Mouse (Mus musculus) stomach, embryonic 14.5 days (tissue): Measurements from ENCODE around the gene Tmed10. TPM values are rescaled to one million over a fixed set of nuclear protein-coding genes. Genes with fewer than 3 reads are reported as not detected.

Experiments
- ATAC-seq: fragments of 200-750 bp; cut with Nextera tagmentation; 2 replicates; pipeline ENCODE4 v1.8.0; 2017; ENCODE audit warnings: low read depth, moderate TSS enrichment; ENCODE audit not compliant: insufficient number of reproducible peaks, insufficient read depth, low FRiP score
- H3K27ac ChIP-seq: fragments of 300-500 bp; sonication (generic); 2 replicates; pipeline ENCODE4 v1.5.1; 2014; ENCODE audit warnings: mild to moderate bottlenecking, low read length, moderate library complexity, mixed read lengths
- H3K27me3 ChIP-seq: fragments of 300-500 bp; sonication (generic); 2 replicates; pipeline ENCODE4 v1.6.1; 2014; ENCODE audit warnings: low read length, control low read depth, mixed read lengths; ENCODE audit not compliant: control insufficient read depth, insufficient read depth
- H3K36me3 ChIP-seq: fragments of 300-500 bp; sonication (generic); 2 replicates; pipeline ENCODE4 v1.6.1; 2014; ENCODE audit warnings: mild to moderate bottlenecking, control low read depth, low read length, moderate library complexity, mixed read lengths; ENCODE audit not compliant: control insufficient read depth, insufficient read depth
- H3K4me1 ChIP-seq: fragments of 300-500 bp; sonication (generic); 2 replicates; pipeline ENCODE4 v1.6.1; 2014; ENCODE audit warnings: low read length, control low read depth, mixed read lengths; ENCODE audit not compliant: control insufficient read depth, insufficient read depth
- H3K4me2 ChIP-seq: fragments of 300-500 bp; sonication (generic); replicated peaks from 2 replicates; pipeline ENCODE4 v1.6.1; 2014; ENCODE audit warnings: low read depth, low read length, control low read depth
- H3K4me3 ChIP-seq: fragments of 300-500 bp; sonication (generic); 2 replicates; pipeline ENCODE4 v1.5.1; 2014; ENCODE audit warnings: low read depth, low read length, control low read depth
- H3K9ac ChIP-seq: fragments of 300-500 bp; sonication (generic); replicated peaks from 2 replicates; pipeline ENCODE4 v1.6.1; 2014; ENCODE audit warnings: low read depth, mild to moderate bottlenecking, control low read depth, low read length, moderate library complexity, mixed read lengths
- H3K9me3 ChIP-seq: fragments of 300-500 bp; sonication (generic); 2 replicates; pipeline ENCODE4 v1.6.1; 2016; ENCODE audit warnings: low read depth, low read length, control low read depth; ENCODE audit not compliant: control insufficient read depth
- WGBS: fragments of 180-500 bp; shearing (Covaris S2); extraction: QIAGEN DNeasy Blood & Tissue Kit; methylation state at CpG from one replicate; pipeline ENCODE4 v1.1.7; 2014; 5-methylcytosine and 5-hydroxymethylcytosine counted together
- polyA plus RNA-seq: library from polyadenylated mRNA; unstranded; fragments of >200 nt; fragmentation: Nextera tagmentation; extraction: Ambion mirVana; gene quantifications from 2 replicates; pipeline ENCODE4 v1.2.1, GENCODE M21; 2014

The Tmed10 gene
- polyA plus RNA-seq, 1 experiment from 2014 or later: 386 TPM

GRCm38 (mm10) chr12:85297345-85297997 is 77.2 kb downstream of the Tmed10 start:
- WGBS: 75% methylated on average over 10 of the region's 10 CpGs
- no peak for ATAC-seq
- peaks cover 20% of the 10 kb centered on the region for H3K36me3 ChIP-seq

GRCm38 (mm10) chr12:85296915-85297314 is 77.7 kb downstream of the Tmed10 start:
- peaks cover 16% of the 10 kb centered on the region for H3K36me3 ChIP-seq
- H3K9me3 ChIP-seq: 0 out of 2 replicates have a peak, but pooled peaks cover 3% of the 10 kb centered on the region
- no peak overlapping the region for H3K4me3 ChIP-seq
- no peak for ATAC-seq
- WGBS: 76% methylated on average over 5 of the region's 5 CpGs
- H3K4me1 ChIP-seq: peaks cover 9% of the 10 kb centered on the region; the same call in 1 of the 2 replicates
- H3K4me2 ChIP-seq: no peak overlapping the region
- H3K9ac ChIP-seq: no peak overlapping the region
- no peak overlapping the region for H3K27ac ChIP-seq
- no peaks in the 10 kb centered on the region for H3K27me3 ChIP-seq

More at GRCm38 (mm10) chr12:85297345-85297997, 77.2 kb downstream of the Tmed10 start:
- H3K9me3 ChIP-seq: 0 out of 2 replicates have a peak, but pooled peaks cover 3% of the 10 kb centered on the region
- H3K4me3 ChIP-seq: no peak overlapping the region
- H3K9ac ChIP-seq: no peak overlapping the region
- no peak overlapping the region for H3K27ac ChIP-seq
- peaks cover 9% of the 10 kb centered on the region; the same call in 1 of the 2 replicates for H3K4me1 ChIP-seq
- no peak overlapping the region for H3K4me2 ChIP-seq
- no peaks in the 10 kb centered on the region for H3K27me3 ChIP-seq

- Histone ChIP-seq H3K4me3 (no peak overlapping the region), H3K27me3 (no peaks in the 10 kb centered on the region), H3K27ac (no peak overlapping the region), H3K9me3 (0 out of 2 replicates have a peak, but pooled peaks cover 3% of the 10 kb centered on the region), H3K36me3 (peaks cover 2% of the 10 kb centered on the region), H3K9ac (no peak overlapping the region), H3K4me2 (no peak overlapping the region), H3K4me1 (peaks cover 9% of the 10 kb centered on the region; the same call in 1 of the 2 replicates)
- no peak for ATAC-seq
- WGBS: 91% methylated on average over 2 of the region's 2 CpGs
Observed at GRCm38 (mm10) chr12:85295506-85295905, 79.1 kb downstream of the Tmed10 start.

DNA sequence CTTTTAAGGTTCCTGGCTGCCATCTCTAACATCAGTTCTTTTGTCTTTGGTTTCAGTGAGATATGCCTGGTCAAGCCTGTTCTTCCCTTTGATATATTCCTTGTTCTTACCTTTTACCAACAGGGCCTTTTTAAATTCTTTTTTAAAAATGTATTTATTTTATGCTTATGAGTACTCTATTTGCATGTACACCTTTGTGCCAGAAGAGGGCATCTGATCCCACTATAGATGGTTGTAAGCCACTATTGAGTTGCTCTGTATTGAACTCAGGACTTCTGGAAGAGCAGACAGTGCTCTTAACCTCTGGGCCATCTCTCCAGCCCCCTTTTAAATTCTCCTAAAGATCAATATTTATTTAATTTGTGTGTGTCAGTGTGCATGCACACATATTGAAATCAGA is 81.7 kb downstream of the Tmed10 start:
- H3K4me2 ChIP-seq: no peak overlapping the region
- no peaks in the 10 kb centered on the region for H3K36me3 ChIP-seq
- 0 out of 2 replicates have a peak, but pooled peaks cover 3% of the 10 kb centered on the region for H3K9me3 ChIP-seq
- H3K9ac ChIP-seq: no peak overlapping the region
- no peak for ATAC-seq
- no peak overlapping the region for H3K4me3 ChIP-seq
- no peak overlapping the region for H3K27ac ChIP-seq
- H3K4me1 ChIP-seq: peaks cover 11% of the 10 kb centered on the region; the same call in 1 of the 2 replicates
- no peaks in the 10 kb centered on the region for H3K27me3 ChIP-seq

- Histone ChIP-seq H3K9ac (no peak overlapping the region), H3K36me3 (no peaks in the 10 kb centered on the region), H3K9me3 (0 out of 2 replicates have a peak, but pooled peaks cover 3% of the 10 kb centered on the region), H3K4me2 (no peak overlapping the region), H3K27me3 (no peaks in the 10 kb centered on the region), H3K27ac (no peak overlapping the region), H3K4me1 (peaks cover 8% of the 10 kb centered on the region; the same call in 1 of the 2 replicates), H3K4me3 (no peak overlapping the region)
- WGBS: 77% methylated on average over 6 of the region's 6 CpGs
- no peak for ATAC-seq
Observed at GRCm38 (mm10) chr12:85292288-85292687, 82.4 kb downstream of the Tmed10 start.

DNA sequence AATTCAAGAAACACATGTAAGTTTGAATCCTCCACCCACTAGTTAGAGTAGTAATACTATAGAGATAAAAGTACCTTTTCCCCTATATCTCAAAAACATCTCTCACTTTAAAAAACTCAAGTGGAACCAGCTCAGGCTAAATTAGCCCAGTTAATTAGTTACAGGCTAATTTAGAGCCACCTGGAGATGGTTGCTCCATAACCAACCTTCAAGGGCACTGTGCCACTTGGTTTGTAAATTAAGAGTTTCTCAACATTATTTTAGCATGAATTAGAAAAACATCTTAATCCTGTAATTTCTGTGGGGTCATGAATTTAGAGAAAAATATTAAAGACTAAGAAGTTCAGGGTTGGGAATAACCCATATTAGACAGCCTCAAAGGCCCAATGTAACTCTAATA is 83.1 kb downstream of the Tmed10 start:
- H3K4me1 ChIP-seq: peaks cover 10% of the 10 kb centered on the region; the same call in 1 of the 2 replicates
- H3K27ac ChIP-seq: no peak overlapping the region
- ATAC-seq: no peak
- H3K36me3 ChIP-seq: no peaks in the 10 kb centered on the region
- no peak overlapping the region for H3K9ac ChIP-seq
- 0 out of 2 replicates have a peak, but pooled peaks cover 3% of the 10 kb centered on the region for H3K9me3 ChIP-seq
- H3K27me3 ChIP-seq: no peaks in the 10 kb centered on the region
- H3K4me2 ChIP-seq: no peak overlapping the region
- H3K4me3 ChIP-seq: no peak overlapping the region

- Histone ChIP-seq H3K36me3 (no peaks in the 10 kb centered on the region), H3K27ac (no peak overlapping the region), H3K4me2 (no peak overlapping the region), H3K9me3 (0 out of 2 replicates have a peak, but pooled peaks cover 3% of the 10 kb centered on the region), H3K4me1 (peaks cover 10% of the 10 kb centered on the region; the same call in 1 of the 2 replicates), H3K27me3 (no peaks in the 10 kb centered on the region), H3K9ac (no peak overlapping the region; the same call in 1 of the 2 replicates), H3K4me3 (no peak overlapping the region)
- no peak for ATAC-seq
- WGBS: 81% methylated on average over 10 of the region's 10 CpGs
Observed at GRCm38 (mm10) chr12:85290633-85291032, 84.0 kb downstream of the Tmed10 start.
